Mouse (Mus musculus): ENCODE results near the gene Rbfox1. TPM values are rescaled to one million over a fixed set of nuclear protein-coding genes. Genes with fewer than 3 reads are reported as not detected.

The Rbfox1 gene
- total and polyA plus RNA-seq, 3 experiments: not detected

GRCm38 (mm10) chr16:7062512-7062911 lies 1177.4 kb downstream of the Rbfox1 start:
- DNase-seq (ENCODE audit: low read depth, low spot score): no peak
- no peak overlapping the region for H3K4me3 ChIP-seq (ENCODE audit: control insufficient read depth in 1 of 2, insufficient read depth in 1 of 2, low read depth in 2 of 2, low read length in 2 of 2)
- H3K9ac ChIP-seq (ENCODE audit: control insufficient read depth, low read depth, low read length, poor library complexity, severe bottlenecking): no peak overlapping the region
- no peak for TF ChIP-seq NRF1 (IDR thresholded peaks at IDR 0.05; ENCODE audit: insufficient read depth, low read depth, low read length, poor library complexity, severe bottlenecking)
- H3K4me1 ChIP-seq (ENCODE audit: control insufficient read depth in 1 of 2, insufficient read depth in 2 of 2, low read length in 2 of 2): no peaks in the 10 kb centered on the region
- H3K27me3 ChIP-seq (ENCODE audit: control insufficient read depth in 1 of 2, insufficient read depth in 2 of 2, low read length in 2 of 2): no peaks in the 10 kb centered on the region
- H3K9me3 ChIP-seq (replicated peaks; ENCODE audit: insufficient read depth, low read length): no peaks in the 10 kb centered on the region
- no peak overlapping the region for H3K27ac ChIP-seq (ENCODE audit: control insufficient read depth, low read depth, low read length)
- no peaks in the 10 kb centered on the region for H3K36me3 ChIP-seq (ENCODE audit: control insufficient read depth in 1 of 2, insufficient read depth in 2 of 2, low read length in 2 of 2)
- H3K79me2 ChIP-seq (ENCODE audit: control insufficient read depth, insufficient read depth, low read length, poor library complexity): no peaks in the 10 kb centered on the region

GRCm38 (mm10) chr16:7067109-7067508 lies 1182.0 kb downstream of the Rbfox1 start:
- no peak overlapping the region for H3K9ac ChIP-seq (ENCODE audit: control insufficient read depth, low read depth, low read length, poor library complexity, severe bottlenecking)
- H3K36me3 ChIP-seq (ENCODE audit: control insufficient read depth in 1 of 2, insufficient read depth in 2 of 2, low read length in 2 of 2): no peaks in the 10 kb centered on the region
- H3K9me3 ChIP-seq (replicated peaks; ENCODE audit: insufficient read depth, low read length): no peaks in the 10 kb centered on the region
- no peak overlapping the region for H3K27ac ChIP-seq (ENCODE audit: control insufficient read depth, low read depth, low read length)
- no peaks in the 10 kb centered on the region for H3K79me2 ChIP-seq (ENCODE audit: control insufficient read depth, insufficient read depth, low read length, poor library complexity)
- no peak overlapping the region for H3K4me3 ChIP-seq (ENCODE audit: control insufficient read depth in 1 of 2, insufficient read depth in 1 of 2, low read depth in 2 of 2, low read length in 2 of 2)
- no peak for DNase-seq (ENCODE audit: low read depth, low spot score)
- TF ChIP-seq HCFC1 (IDR thresholded peaks at IDR 0.05; ENCODE audit: low read depth, low read length) (no peak), ETS1 (IDR thresholded peaks at IDR 0.05; ENCODE audit: low read depth, low read length) (no peak), KAT2A (conservative IDR thresholded peaks at IDR 0.05; ENCODE audit: low read depth, low read length) (no peak), MYC (IDR thresholded peaks at IDR 0.05; ENCODE audit: low read depth, low read length) (no peak), SIN3A (IDR thresholded peaks at IDR 0.05; ENCODE audit: low read length) (no peak)
- no peaks in the 10 kb centered on the region for H3K27me3 ChIP-seq (ENCODE audit: control insufficient read depth in 1 of 2, insufficient read depth in 2 of 2, low read length in 2 of 2)
- H3K4me1 ChIP-seq (ENCODE audit: control insufficient read depth in 1 of 2, insufficient read depth in 2 of 2, low read length in 2 of 2): no peaks in the 10 kb centered on the region

- TF ChIP-seq NELFE (IDR thresholded peaks at IDR 0.05; ENCODE audit: low read depth, low read length): no peak
- no peak for TF ChIP-seq ZKSCAN1 (IDR thresholded peaks at IDR 0.05; ENCODE audit: low read depth, low read length)
- no peaks in the 10 kb centered on the region for H3K27me3 ChIP-seq (ENCODE audit: control insufficient read depth in 1 of 2, insufficient read depth in 2 of 2, low read length in 2 of 2)
- DNase-seq (ENCODE audit: low read depth, low spot score): no peak
- H3K27ac ChIP-seq (ENCODE audit: control insufficient read depth, low read depth, low read length): no peak overlapping the region
- H3K4me1 ChIP-seq (ENCODE audit: control insufficient read depth in 1 of 2, insufficient read depth in 2 of 2, low read length in 2 of 2): no peaks in the 10 kb centered on the region
- no peaks in the 10 kb centered on the region for H3K36me3 ChIP-seq (ENCODE audit: control insufficient read depth in 1 of 2, insufficient read depth in 2 of 2, low read length in 2 of 2)
- H3K9ac ChIP-seq (ENCODE audit: control insufficient read depth, low read depth, low read length, poor library complexity, severe bottlenecking): no peak overlapping the region
- no peaks in the 10 kb centered on the region for H3K9me3 ChIP-seq (replicated peaks; ENCODE audit: insufficient read depth, low read length)
- no peak overlapping the region for H3K4me3 ChIP-seq (ENCODE audit: control insufficient read depth in 1 of 2, insufficient read depth in 1 of 2, low read depth in 2 of 2, low read length in 2 of 2)
- H3K79me2 ChIP-seq (ENCODE audit: control insufficient read depth, insufficient read depth, low read length, poor library complexity): no peaks in the 10 kb centered on the region
Observed at GRCm38 (mm10) chr16:7069599-7069998, 1184.4 kb downstream of the Rbfox1 start.

- DNase-seq (ENCODE audit: low read depth, low spot score): no peak
- no peak overlapping the region for H3K9ac ChIP-seq (ENCODE audit: control insufficient read depth, low read depth, low read length, poor library complexity, severe bottlenecking)
Observed at GRCm38 (mm10) chr16:7074786-7075185, 1189.6 kb downstream of the Rbfox1 start.

More at GRCm38 (mm10) chr16:7074786-7075185, 1189.6 kb downstream of the Rbfox1 start:
- Histone ChIP-seq H3K27ac (ENCODE audit: control insufficient read depth, low read depth, low read length) (no peak overlapping the region), H3K79me2 (ENCODE audit: control insufficient read depth, insufficient read depth, low read length, poor library complexity) (no peaks in the 10 kb centered on the region), H3K9me3 (replicated peaks; ENCODE audit: insufficient read depth, low read length) (no peaks in the 10 kb centered on the region), H3K36me3 (ENCODE audit: control insufficient read depth in 1 of 2, insufficient read depth in 2 of 2, low read length in 2 of 2) (no peaks in the 10 kb centered on the region), H3K27me3 (ENCODE audit: control insufficient read depth in 1 of 2, insufficient read depth in 2 of 2, low read length in 2 of 2) (no peaks in the 10 kb centered on the region), H3K4me1 (ENCODE audit: control insufficient read depth in 1 of 2, insufficient read depth in 2 of 2, low read length in 2 of 2) (no peaks in the 10 kb centered on the region), H3K4me3 (ENCODE audit: control insufficient read depth in 1 of 2, insufficient read depth in 1 of 2, low read depth in 2 of 2, low read length in 2 of 2) (no peak overlapping the region)
- TF ChIP-seq MAZ (IDR thresholded peaks at IDR 0.05; ENCODE audit: low read depth, low read length) (no peak), MYC (IDR thresholded peaks at IDR 0.05; ENCODE audit: low read depth, low read length) (no peak), NELFE (IDR thresholded peaks at IDR 0.05; ENCODE audit: low read depth, low read length) (no peak)
